Mouse (Mus musculus) stomach, embryonic 14.5 days (tissue): ENCODE measurements at regions not wholly inside any gene's neighbourhood (a gene's known extent, or its start where the extent isn't known, plus 50 kb on each side); places are given as distances from the start of the nearest gene placed in this dataset.
"Not testable (repeated sequence)": the region's sequence is repeated elsewhere in the genome, so short reads cannot be mapped to it uniquely, and the experiment has no call there.

Experiments used
- ATAC-seq: fragments of 200-750 bp; cut with Nextera tagmentation; 2 replicates; pipeline ENCODE4 v1.8.0; 2017; ENCODE audit warnings: low read depth, moderate TSS enrichment; ENCODE audit not compliant: insufficient number of reproducible peaks, insufficient read depth, low FRiP score
- H3K27ac ChIP-seq: fragments of 300-500 bp; sonication (generic); 2 replicates; pipeline ENCODE4 v1.5.1; 2014; ENCODE audit warnings: mild to moderate bottlenecking, low read length, moderate library complexity, mixed read lengths
- H3K27me3 ChIP-seq: fragments of 300-500 bp; sonication (generic); 2 replicates; pipeline ENCODE4 v1.6.1; 2014; ENCODE audit warnings: low read length, control low read depth, mixed read lengths; ENCODE audit not compliant: control insufficient read depth, insufficient read depth
- H3K36me3 ChIP-seq: fragments of 300-500 bp; sonication (generic); 2 replicates; pipeline ENCODE4 v1.6.1; 2014; ENCODE audit warnings: mild to moderate bottlenecking, control low read depth, low read length, moderate library complexity, mixed read lengths; ENCODE audit not compliant: control insufficient read depth, insufficient read depth
- H3K4me1 ChIP-seq: fragments of 300-500 bp; sonication (generic); 2 replicates; pipeline ENCODE4 v1.6.1; 2014; ENCODE audit warnings: low read length, control low read depth, mixed read lengths; ENCODE audit not compliant: control insufficient read depth, insufficient read depth
- H3K4me2 ChIP-seq: fragments of 300-500 bp; sonication (generic); replicated peaks from 2 replicates; pipeline ENCODE4 v1.6.1; 2014; ENCODE audit warnings: low read depth, low read length, control low read depth
- H3K4me3 ChIP-seq: fragments of 300-500 bp; sonication (generic); 2 replicates; pipeline ENCODE4 v1.5.1; 2014; ENCODE audit warnings: low read depth, low read length, control low read depth
- H3K9ac ChIP-seq: fragments of 300-500 bp; sonication (generic); replicated peaks from 2 replicates; pipeline ENCODE4 v1.6.1; 2014; ENCODE audit warnings: low read depth, mild to moderate bottlenecking, control low read depth, low read length, moderate library complexity, mixed read lengths
- H3K9me3 ChIP-seq: fragments of 300-500 bp; sonication (generic); 2 replicates; pipeline ENCODE4 v1.6.1; 2016; ENCODE audit warnings: low read depth, low read length, control low read depth; ENCODE audit not compliant: control insufficient read depth
- WGBS: fragments of 180-500 bp; shearing (Covaris S2); extraction: QIAGEN DNeasy Blood & Tissue Kit; methylation state at CpG from one replicate; pipeline ENCODE4 v1.1.7; 2014; 5-methylcytosine and 5-hydroxymethylcytosine counted together

DNA sequence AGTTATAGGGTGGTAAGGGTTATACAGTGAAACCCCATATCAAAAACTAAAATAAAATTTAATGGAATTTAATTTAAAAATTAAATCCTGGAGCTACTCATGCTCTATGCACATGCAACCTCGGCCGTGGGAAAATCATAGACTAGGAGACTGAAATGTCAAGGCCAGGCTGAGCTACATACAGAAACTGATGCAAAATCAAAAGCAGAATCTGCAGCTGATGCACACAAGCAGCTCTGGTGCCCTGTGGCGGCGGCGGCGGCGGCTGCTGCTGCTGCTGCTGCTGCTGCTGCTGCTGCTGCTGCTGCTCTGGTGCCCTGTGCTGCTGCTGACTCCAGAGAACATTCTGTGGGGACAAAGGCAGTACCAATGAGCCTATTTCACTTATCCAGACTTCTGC is 154.5 kb upstream of the Rapgef5 start:
- Histone ChIP-seq H3K9me3 (no peaks in the 10 kb centered on the region), H3K4me1 (no peaks in the 10 kb centered on the region), H3K9ac (no peak overlapping the region), H3K36me3 (no peaks in the 10 kb centered on the region), H3K27ac (no peak overlapping the region), H3K4me3 (no peak overlapping the region), H3K4me2 (no peak overlapping the region), H3K27me3 (no peaks in the 10 kb centered on the region)
- WGBS: 87% methylated on average over 7 of the region's 7 CpGs
- no peak for ATAC-seq

DNA sequence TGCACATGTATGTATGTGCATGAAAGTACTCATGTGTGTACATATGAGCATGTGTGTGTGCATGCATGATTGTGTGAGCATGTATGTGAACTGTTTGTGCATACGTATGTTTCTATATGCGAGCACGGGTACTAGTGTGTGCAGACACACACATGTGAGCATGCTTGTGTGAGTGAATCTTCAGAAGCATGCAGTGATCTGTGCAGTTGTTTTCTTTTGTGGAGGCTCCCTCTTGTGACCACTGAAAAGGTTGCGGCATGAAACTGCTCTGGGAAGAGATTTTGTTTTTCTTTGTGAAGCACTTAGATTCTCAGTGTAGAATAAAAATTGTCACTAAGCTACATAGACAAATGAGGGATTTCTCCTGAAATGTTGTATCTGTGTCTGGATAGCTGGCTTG is 152.8 kb upstream of the Rapgef5 start:
- 68% methylated on average over 3 of the region's 4 CpGs for WGBS
- not testable (repeated sequence) for H3K4me2 ChIP-seq, H3K9me3 ChIP-seq, H3K36me3 ChIP-seq, H3K4me3 ChIP-seq, H3K4me1 ChIP-seq, H3K9ac ChIP-seq, H3K27me3 ChIP-seq, ATAC-seq, H3K27ac ChIP-seq

DNA sequence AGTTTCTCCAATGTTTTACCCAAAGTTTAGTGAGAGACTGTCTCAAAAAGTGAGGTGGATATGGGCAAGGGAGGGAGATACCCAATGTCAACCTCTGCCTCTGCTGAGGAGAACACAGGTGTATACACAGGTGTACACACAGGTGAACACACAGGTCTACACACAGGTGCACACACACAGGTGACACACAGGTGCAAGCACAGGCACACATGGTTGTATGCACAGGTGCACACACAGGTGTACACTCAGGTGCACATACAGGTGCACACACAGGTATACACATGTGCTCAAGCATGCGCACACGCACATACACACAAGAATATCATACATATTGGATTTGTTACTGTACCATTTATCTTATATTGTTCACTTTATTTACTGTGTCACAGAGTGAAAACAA is 151.1 kb upstream of the Rapgef5 start:
- WGBS: 92% methylated on average over 2 of the region's 2 CpGs
- H3K4me3 ChIP-seq: no peak overlapping the region
- H3K36me3 ChIP-seq: no peaks in the 10 kb centered on the region

DNA sequence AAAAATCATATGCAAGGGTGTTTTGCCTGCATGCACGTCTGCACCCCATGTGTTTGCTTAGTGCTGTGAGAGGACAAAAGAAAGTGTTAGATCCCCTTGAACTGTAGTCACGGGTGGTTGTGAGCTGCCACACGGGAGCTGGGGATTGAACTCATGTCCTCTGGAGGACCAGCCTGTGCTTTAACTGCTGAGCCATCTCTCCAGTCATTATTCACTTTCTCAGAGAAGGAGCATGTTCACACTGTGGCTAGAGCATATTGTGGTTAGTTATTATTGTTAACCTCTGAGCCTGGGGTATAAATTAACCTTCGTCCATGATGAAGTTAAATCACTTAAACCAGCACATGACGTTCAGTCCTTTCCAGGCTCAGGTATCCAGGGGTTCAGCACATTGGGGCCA is 150.4 kb upstream of the Rapgef5 start:
- Histone ChIP-seq H3K4me2 (no peak overlapping the region), H3K4me1 (no peaks in the 10 kb centered on the region), H3K4me3 (no peak overlapping the region), H3K27me3 (no peaks in the 10 kb centered on the region), H3K27ac (no peak overlapping the region), H3K9me3 (no peaks in the 10 kb centered on the region), H3K36me3 (no peaks in the 10 kb centered on the region), H3K9ac (no peak overlapping the region)
- no peak for ATAC-seq
- 43% methylated on average over 5 of the region's 5 CpGs for WGBS

More for the DNA sequence above, 151.1 kb upstream of the Rapgef5 start:
- Histone ChIP-seq H3K9ac (no peak overlapping the region), H3K27me3 (no peaks in the 10 kb centered on the region), H3K9me3 (no peaks in the 10 kb centered on the region), H3K4me2 (no peak overlapping the region), H3K27ac (no peak overlapping the region), H3K4me1 (no peaks in the 10 kb centered on the region)
- no peak for ATAC-seq

DNA sequence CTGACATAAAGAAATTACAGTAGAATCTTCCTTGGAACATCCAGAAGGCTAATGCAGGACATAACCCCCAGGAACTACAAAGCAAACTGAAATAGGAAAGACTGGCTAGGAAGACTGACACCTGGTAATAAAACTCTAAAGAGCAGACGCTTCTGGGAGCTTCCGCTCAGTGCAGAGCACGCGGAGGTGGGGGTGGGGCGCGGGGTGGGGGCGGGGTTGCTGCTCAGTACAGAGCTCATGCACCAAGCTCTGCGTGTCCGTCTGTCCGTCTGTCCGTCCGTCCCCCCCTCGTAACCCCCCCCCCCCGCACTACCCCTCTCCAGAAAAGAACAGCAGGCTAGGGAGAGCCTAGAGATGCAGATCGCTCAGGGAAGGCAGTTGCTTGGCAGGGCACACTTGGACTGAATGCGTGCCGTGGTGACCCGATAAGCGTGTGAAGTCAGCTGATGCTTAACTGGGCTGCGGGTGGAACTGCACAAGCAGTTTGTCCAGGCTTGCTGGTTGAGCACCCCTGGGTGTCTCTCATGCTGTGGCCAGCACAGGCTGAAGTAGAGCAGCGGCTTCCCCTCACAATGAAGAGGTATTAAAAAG is 137.9 kb upstream of the Rapgef5 start:
- Histone ChIP-seq H3K9me3 (no peaks in the 10 kb centered on the region), H3K4me3 (no peak overlapping the region), H3K4me2 (no peak overlapping the region), H3K4me1 (no peaks in the 10 kb centered on the region), H3K9ac (no peak overlapping the region), H3K27ac (no peak overlapping the region), H3K36me3 (no peaks in the 10 kb centered on the region), H3K27me3 (no peaks in the 10 kb centered on the region)
- ATAC-seq: no peak
- WGBS: 79% methylated on average over 21 of the region's 21 CpGs

DNA sequence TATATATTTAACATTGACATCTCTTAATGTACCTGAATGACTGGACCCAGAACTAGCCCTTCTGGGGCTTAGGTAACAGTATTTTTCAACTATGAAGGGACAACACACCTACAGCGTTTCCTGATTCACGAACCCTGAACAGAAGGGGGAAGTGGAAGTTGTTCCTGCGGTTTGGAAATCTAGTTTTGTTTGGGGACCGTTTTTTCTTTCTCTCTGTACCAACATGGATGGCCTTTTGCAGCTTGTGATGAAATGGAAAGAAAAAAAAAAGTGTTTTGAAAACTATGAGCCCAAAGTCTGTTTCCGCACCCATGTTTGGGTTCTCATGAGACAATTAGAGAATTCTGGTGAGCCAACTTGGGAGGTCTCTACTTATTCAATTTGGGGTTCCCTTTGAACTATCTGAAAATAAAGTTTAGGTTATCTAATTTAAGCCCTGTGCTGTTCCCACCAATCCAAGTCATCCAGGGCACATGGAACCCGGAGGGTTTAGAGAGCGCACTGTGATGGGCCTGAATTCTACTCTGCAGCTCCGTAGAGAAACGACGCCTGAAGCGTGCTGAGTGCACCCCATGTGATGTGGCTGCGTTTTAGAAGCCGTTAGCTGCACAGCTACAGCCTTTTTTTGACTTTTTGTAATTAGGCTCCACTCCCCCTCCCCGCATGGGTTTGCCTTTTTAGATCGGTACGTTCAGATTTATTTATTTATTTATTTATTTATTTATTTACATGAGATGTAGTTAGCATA is 137.0 kb upstream of the Rapgef5 start:
- H3K4me2 ChIP-seq: no peak overlapping the region
- H3K4me3 ChIP-seq: no peak overlapping the region
- no peak overlapping the region for H3K9ac ChIP-seq
- ATAC-seq: no peak
- H3K36me3 ChIP-seq: no peaks in the 10 kb centered on the region
- no peaks in the 10 kb centered on the region for H3K9me3 ChIP-seq
- 88% methylated on average over 16 of the region's 16 CpGs for WGBS
- H3K27ac ChIP-seq: no peak overlapping the region
- no peaks in the 10 kb centered on the region for H3K4me1 ChIP-seq
- H3K27me3 ChIP-seq: no peaks in the 10 kb centered on the region

DNA sequence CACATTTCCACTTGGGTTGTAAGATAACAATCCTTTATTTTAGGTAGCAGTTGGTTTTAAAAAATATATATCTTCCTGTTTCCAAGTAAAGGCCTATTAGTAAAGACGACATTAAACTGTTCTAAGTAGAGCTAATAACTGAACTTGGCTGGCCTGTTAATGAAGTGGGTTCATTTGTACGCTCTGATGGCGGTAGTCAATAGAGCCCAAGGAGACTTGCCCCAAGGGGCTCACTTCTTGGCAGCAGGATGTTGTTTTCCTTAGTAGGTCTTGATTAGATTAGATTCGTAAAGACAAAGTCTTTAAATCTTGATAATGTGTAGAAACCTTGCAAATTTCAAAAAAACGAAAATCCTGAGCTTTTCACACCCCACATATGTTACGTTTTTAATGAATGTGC is 135.4 kb upstream of the Rapgef5 start:
- no peak for ATAC-seq
- Histone ChIP-seq H3K36me3 (no peaks in the 10 kb centered on the region), H3K27ac (no peak overlapping the region), H3K27me3 (no peaks in the 10 kb centered on the region), H3K4me1 (no peaks in the 10 kb centered on the region), H3K9ac (no peak overlapping the region), H3K4me3 (no peak overlapping the region), H3K9me3 (no peaks in the 10 kb centered on the region), H3K4me2 (no peak overlapping the region)
- WGBS: 79% methylated on average over 6 of the region's 6 CpGs

DNA sequence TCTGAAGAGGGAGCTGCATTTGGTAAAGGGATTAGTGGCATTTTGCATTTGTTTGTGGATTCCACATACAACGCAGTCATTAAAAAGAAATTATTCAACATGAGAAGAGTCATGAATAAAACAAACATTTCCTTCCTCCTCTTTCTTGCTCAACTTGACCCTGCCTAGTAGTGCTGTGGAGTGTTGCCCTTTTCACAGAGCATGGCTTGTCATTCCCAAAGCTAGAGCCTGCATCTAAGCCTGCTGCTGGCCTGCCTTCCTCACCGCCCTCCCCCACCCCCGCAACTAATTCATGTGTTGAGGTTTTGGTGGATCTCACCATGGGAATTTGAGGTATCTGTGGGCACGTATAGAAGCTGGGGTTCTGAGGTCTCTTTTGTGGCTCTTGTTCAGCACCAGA is 133.6 kb upstream of the Rapgef5 start:
- not testable (repeated sequence) for H3K36me3 ChIP-seq, H3K27ac ChIP-seq, H3K4me2 ChIP-seq, H3K4me1 ChIP-seq, H3K9ac ChIP-seq, H3K4me3 ChIP-seq, H3K27me3 ChIP-seq, H3K9me3 ChIP-seq, ATAC-seq
- 50% methylated on average over 1 of the region's 4 CpGs for WGBS
